Mouse (Mus musculus) urinary bladder, postnatal 4 days (tissue): ENCODE results near the gene Camkmt.

Experiments
- DNase-seq, 2 experiments: peaks; one replicate each; pipeline ENCODE4 v3.0.0; 2021 to 2022; ENCODE audit warnings: low spot score in 2 of 2

Gene Camkmt

GRCm38 (mm10) chr17:85372076-85372475 is 281.7 kb downstream of the Camkmt start:
- DNase-seq = no peak

GRCm38 (mm10) chr17:85372523-85372922 is 282.2 kb downstream of the Camkmt start:
- no peak for DNase-seq

- no peak for DNase-seq
These were observed 283.9 kb downstream of the Camkmt start for GRCm38 (mm10) chr17:85374100-85374833.

GRCm38 (mm10) chr17:85374834-85375176 is 284.5 kb downstream of the Camkmt start:
- no peak for DNase-seq

DNA sequence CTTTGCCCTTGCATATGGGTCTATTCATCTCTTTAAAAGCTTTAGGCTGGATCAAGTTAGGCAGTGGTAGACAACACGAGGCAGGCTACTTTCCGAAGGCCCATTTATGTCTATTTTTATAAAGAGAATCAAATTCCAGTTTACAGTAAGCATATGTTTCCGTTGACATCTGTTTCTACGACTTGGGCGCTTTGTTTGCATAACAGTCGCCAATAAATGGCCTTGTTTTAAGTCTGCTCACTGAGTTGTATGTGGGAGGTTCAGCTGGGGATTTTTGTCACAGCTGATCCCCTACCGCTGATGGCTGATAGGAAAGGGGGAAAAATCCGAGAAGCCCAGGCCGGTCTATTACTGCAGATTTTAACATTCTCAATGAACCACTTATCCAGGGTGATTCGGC is 285.2 kb downstream of the Camkmt start:
- DNase-seq = no peak

DNA sequence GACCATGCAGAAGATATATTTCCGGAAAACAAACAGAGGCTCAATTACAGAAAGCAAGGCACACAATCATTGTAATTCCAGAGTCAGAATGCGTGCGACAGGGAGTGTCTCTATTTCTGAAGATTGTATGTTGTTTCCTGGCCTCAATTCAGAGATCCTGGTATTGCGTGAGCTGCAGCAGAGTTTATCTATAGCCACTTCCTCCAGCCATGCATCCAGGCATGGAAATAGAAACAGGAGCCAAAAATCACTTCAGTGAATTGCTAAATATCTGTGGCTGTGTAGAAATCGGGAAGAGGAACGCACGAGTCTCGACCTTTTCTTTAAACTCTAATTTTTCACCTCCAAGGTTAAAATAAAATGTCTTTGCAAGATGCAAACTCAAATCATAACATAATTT is 287.1 kb downstream of the Camkmt start:
- no peak for DNase-seq

DNA sequence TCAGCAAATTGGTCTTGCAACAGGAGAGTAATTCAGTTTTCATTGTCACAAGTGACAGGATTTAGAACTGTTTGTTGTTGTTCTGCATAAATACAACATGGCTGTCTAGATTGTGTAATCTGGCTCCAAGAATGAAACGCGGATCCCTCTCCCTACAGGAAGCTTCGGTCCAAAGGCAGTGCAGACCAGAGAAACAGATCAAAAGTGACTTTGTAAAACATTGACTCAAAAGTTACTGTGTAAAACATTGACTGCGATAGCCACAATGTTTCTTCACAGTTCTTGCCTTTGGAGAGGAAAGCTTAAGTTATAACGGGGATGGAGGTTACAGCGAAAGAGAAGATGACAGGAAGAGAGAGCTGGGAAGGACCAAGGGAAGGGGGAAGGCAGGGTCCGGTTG is 288.7 kb downstream of the Camkmt start:
- no peak for DNase-seq

DNA sequence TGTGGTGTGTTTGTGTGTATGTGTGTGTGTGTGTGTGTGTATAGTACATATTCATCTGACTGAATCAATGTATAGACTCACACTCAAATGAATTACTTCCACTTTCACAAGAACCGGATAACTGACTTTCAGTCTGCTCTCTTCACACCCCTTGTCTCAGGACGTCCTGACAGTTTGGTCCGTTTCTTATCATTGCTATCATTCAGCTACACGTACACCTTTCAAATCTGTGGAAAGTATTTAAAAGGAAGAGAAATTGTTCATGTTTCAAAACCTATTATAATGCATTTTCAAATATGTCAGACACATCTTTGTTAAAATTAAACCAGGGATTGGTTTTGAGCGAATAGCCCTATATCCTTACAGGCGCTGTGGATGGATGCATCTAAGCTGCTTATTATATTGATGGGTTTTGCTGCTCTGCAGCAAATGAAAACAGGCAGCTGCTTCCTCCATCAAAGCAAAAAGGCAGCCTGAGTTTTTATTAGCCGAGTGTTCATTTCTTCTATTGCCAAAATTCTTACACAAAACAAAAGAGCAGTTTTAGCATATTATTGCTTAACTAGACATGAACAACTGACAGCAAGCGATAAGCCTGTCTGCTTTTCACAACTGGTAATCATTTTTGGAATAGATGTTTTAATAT is 291.3 kb downstream of the Camkmt start:
- DNase-seq = no peak

- no peak for DNase-seq
These were observed 292.0 kb downstream of the Camkmt start for GRCm38 (mm10) chr17:85382344-85382743.

GRCm38 (mm10) chr17:85382906-85383305 is 292.6 kb downstream of the Camkmt start:
- no peak for DNase-seq

- no peak for DNase-seq
These were observed 302.9 kb downstream of the Camkmt start for GRCm38 (mm10) chr17:85393091-85393890.

- DNase-seq = no peak
These were observed 303.6 kb downstream of the Camkmt start for GRCm38 (mm10) chr17:85393891-85394321.

- no peak for DNase-seq
These were observed 305.1 kb downstream of the Camkmt start for GRCm38 (mm10) chr17:85395502-85395901.

DNA sequence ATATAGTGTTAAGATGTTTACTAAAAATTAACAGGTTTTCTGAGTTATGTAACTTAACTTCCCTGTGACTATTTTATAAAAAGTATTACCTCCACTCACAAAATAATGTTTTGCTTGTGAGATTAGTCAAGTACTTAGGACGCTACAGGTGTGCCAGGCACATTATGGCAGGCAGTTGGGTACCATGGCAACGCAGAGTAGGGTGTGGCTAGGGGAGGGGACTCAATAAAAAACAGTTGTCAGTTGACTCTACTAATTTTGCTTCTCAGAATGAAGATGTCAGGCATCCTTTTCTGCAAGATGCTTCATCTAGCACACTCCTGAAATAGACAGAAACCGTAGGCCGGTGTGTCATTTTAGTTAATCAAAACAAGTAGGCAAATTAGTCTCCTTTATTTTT is 310.4 kb downstream of the Camkmt start:
- no peak for DNase-seq

DNA sequence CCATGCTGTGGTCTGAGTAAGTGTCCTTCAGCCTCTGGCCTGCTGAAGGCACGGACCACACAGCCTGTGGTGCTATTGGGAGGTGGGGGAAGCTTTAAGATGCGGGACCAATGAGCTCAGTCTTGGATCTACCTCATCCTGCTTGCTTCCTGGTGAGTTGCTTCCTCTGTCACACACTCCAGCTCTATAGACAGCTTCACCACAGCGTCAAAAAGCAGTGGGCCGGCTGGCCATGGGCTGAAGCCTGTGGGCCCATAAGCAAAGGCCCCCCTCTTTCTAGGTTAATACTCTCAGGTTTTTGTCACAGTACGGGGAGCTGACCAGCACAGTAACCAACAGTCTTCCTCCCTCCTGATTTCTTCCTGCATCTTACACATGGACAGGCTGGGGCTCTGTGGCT is 314.8 kb downstream of the Camkmt start:
- DNase-seq = no peak

GRCm38 (mm10) chr17:85406195-85406594 is 315.8 kb downstream of the Camkmt start:
- no peak for DNase-seq

DNA sequence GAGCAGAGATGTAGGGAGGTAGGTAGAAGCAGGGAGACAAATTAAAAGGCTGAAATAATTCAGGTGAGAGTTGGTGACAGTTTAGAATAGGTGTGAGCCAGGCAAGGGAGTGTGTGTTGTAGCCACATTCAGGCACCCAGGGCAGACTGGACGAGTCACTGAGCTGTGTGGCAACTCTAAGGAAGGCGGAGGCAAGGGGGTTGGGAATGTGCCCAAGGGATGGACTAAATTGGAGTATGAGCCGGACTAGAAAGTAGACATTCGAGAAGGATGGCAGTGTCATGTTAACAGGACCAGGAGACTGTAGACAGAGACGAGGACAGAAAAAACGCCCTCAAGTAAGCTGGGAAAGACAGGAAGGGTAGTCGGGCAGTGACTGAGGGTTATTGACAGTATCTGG is 338.5 kb downstream of the Camkmt start:
- no peak for DNase-seq

GRCm38 (mm10) chr17:85432923-85433322 is 342.6 kb downstream of the Camkmt start:
- DNase-seq = no peak

DNA sequence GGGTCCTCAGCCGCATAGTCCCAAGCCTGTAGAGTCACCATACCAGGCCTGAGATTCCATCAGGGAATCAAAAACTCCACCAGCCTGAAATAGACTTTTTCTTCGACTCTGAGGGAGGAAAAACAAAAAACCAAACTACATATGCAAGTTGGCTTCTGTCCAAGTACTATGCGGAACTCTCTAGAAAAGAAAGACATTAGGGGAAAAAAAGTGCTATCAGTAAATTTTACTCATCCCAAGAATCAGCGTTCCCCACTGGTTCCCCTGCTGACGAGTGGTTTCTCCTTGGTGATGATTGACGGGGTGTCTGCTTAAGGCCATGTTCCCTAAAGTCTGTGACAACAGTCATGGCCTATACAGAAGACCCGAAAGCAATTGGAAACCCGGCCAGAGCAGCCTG is 352.7 kb downstream of the Camkmt start:
- DNase-seq = no peak

DNA sequence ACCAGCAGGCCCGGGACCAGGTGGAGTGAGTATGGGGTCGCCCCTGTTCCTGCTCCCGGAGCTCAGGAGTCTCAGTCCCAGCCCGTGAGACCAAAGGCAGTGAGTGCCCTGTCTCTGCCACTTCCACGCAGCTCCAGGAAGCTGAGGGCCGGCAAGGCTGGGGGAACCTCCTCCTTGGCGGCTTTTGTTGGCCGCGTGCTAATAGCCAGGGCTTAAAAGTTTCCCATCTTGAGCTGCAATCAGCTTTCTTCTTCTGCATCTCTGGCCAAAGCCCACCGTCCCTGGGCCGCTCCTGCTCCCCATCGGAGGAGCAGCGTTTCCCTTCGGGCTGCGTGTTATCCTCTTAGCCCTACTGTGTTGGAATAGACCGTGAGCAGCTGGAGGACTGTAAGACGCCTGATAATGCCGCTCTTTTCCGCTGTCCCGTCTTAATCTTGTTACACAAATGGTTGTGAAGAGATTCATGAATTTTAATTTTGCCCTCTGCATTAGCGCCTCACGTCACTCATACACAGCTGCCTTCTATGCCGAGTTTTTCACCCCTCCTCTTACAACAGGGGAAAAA is 364.1 kb downstream of the Camkmt start:
- no peak for DNase-seq

DNA sequence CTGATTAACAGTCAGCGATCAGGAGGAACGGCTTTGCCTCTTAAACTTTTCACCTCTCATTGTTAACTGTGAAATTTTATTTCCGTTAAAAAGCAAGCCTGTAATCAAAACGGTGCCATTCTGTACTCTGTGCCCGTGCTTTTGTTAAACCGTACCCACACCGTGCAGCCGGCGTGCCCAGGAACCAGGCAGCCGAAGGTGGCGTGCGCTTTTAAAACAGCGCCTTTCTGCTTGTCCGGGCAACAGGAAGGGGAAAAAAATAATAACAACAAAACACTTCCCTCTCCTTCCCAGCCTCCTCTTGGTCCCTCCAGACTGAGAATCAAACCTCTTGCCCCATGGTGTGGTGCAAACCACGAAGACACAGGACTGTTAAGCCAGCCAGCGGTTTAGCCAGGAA is 364.7 kb downstream of the Camkmt start:
- no peak for DNase-seq

DNA sequence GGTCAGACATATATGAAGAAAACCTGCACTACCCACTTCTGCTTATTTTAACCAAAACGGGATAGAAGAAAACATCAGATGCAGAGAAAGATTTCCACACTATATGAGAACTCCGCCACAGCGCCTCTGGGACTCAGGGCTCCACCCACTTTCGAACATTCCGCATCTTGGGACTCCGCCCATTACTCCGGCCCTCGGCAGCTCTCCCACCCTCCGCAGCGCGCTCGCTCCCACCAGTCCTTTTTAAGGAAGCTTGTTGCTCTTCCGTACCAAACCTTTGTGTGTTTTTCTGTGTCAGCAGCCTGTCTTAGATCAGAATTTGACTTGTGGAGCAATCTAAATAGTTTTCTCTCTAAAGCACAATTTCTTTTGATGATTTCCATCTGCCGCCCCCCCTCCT is 367.7 kb downstream of the Camkmt start:
- DNase-seq = no peak

DNA sequence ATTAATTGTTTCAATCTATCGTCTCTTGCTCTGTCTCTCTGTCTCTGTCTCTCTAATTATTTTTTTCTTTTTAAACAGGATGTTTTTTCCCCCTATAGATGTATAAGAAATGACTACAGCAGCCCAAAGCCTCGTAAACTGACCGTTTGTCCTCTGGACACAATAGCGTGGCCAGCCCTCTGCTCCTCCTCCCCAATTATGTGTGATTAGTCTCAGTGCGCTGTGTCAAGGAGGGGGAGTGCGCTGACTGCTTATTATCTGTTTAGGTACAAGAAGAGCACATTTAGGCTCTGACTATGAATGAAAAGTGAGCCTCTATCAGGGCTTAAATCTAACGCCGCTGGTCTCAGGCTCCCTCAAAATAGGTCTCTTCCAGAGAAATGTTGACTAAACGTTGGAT is 368.2 kb downstream of the Camkmt start:
- DNase-seq = no peak
